Mouse (Mus musculus): ENCODE measurements around the gene 4930558C23Rik. TPM values are rescaled to one million over a fixed set of nuclear protein-coding genes. Genes with fewer than 3 reads are reported as not detected.

The 4930558C23Rik gene
- polyA plus RNA-seq, 1 experiment = not detected

GRCm38 (mm10) chr3:95417866-95418265, 15.2 kb upstream of the 4930558C23Rik start:
- H3K27me3 ChIP-seq (ENCODE audit: control insufficient read depth, insufficient read depth, insufficient read length) = no peaks in the 10 kb centered on the region
- no peak overlapping the region for H3ac ChIP-seq (ENCODE audit: control insufficient read depth, insufficient read length)
- H3K4me2 ChIP-seq (ENCODE audit: low read depth) = no peak overlapping the region
- no peak overlapping the region for H3K4me3 ChIP-seq
- no peaks in the 10 kb centered on the region for H3K79me2 ChIP-seq (ENCODE audit: control insufficient read depth, insufficient read depth)
- no peak for TF ChIP-seq REST (IDR thresholded peaks at IDR 0.05; ENCODE audit: insufficient read depth, insufficient read length)
- TF ChIP-seq CEBPB (IDR thresholded peaks at IDR 0.05; ENCODE audit: insufficient read depth, poor library complexity, severe bottlenecking) = no peak
- TF ChIP-seq TCF12 (IDR thresholded peaks at IDR 0.05; ENCODE audit: insufficient read depth, poor library complexity, severe bottlenecking) = no peak
- no peaks in the 10 kb centered on the region for H3K36me3 ChIP-seq (ENCODE audit: control insufficient read depth, insufficient read depth)

GRCm38 (mm10) chr3:95412268-95412667, 9.6 kb upstream of the 4930558C23Rik start:
- no peaks in the 10 kb centered on the region for H3K79me2 ChIP-seq (ENCODE audit: control insufficient read depth, insufficient read depth)
- no peaks in the 10 kb centered on the region for H3K27me3 ChIP-seq (ENCODE audit: control insufficient read depth, insufficient read depth, insufficient read length)
- no peak for TF ChIP-seq MAX (IDR thresholded peaks at IDR 0.05; ENCODE audit: low read depth)
- no peak for TF ChIP-seq USF1 (IDR thresholded peaks at IDR 0.05; ENCODE audit: low read depth)
- TF ChIP-seq TCF3 (IDR thresholded peaks at IDR 0.05; ENCODE audit: insufficient read length, low read depth) = no peak
- no peak for TF ChIP-seq MYOD1 (IDR thresholded peaks at IDR 0.05; ENCODE audit: control insufficient read depth in 1 of 3, insufficient read length in 2 of 3, low read depth in 2 of 3)
- no peak for TF ChIP-seq MYOG (IDR thresholded peaks at IDR 0.05; ENCODE audit: control insufficient read depth in 1 of 3, insufficient read depth in 1 of 3, insufficient read length in 2 of 3, low read depth in 2 of 3)
- TF ChIP-seq TCF12 (IDR thresholded peaks at IDR 0.05; ENCODE audit: insufficient read depth, poor library complexity, severe bottlenecking) = no peak
- TF ChIP-seq POLR2A (IDR thresholded peaks at IDR 0.05; ENCODE audit: insufficient read length, low read depth) = no peak
- TF ChIP-seq CEBPB (IDR thresholded peaks at IDR 0.05; ENCODE audit: insufficient read depth, poor library complexity, severe bottlenecking) = no peak
- TF ChIP-seq E2F4 (IDR thresholded peaks at IDR 0.05; ENCODE audit: insufficient read depth) = no peak
- no peak for TF ChIP-seq POLR2AphosphoS2 (IDR thresholded peaks at IDR 0.05; ENCODE audit: insufficient read length, low read depth)
- TF ChIP-seq SRF (IDR thresholded peaks at IDR 0.05; ENCODE audit: control insufficient read depth, insufficient read length, low read depth) = no peak
- no peak overlapping the region for H3ac ChIP-seq (ENCODE audit: control insufficient read depth, insufficient read length)
- no peaks in the 10 kb centered on the region for H3K36me3 ChIP-seq (ENCODE audit: control insufficient read depth, insufficient read depth)
- no peak overlapping the region for H3K4me3 ChIP-seq
- no peak overlapping the region for H3K4me2 ChIP-seq (ENCODE audit: low read depth)

GRCm38 (mm10) chr3:95408852-95409251, 6.2 kb upstream of the 4930558C23Rik start:
- Histone ChIP-seq H3K4me2 (ENCODE audit: low read depth) (no peak overlapping the region), H3K4me3 (no peak overlapping the region), H3K27me3 (ENCODE audit: control insufficient read depth, insufficient read depth, insufficient read length) (no peaks in the 10 kb centered on the region), H3ac (ENCODE audit: control insufficient read depth, insufficient read length) (no peak overlapping the region), H3K36me3 (ENCODE audit: control insufficient read depth, insufficient read depth) (no peaks in the 10 kb centered on the region), H3K79me2 (ENCODE audit: control insufficient read depth, insufficient read depth) (no peaks in the 10 kb centered on the region)
- TF ChIP-seq REST (IDR thresholded peaks at IDR 0.05; ENCODE audit: insufficient read depth, insufficient read length) (no peak), POLR2AphosphoS2 (IDR thresholded peaks at IDR 0.05; ENCODE audit: insufficient read length, low read depth) (no peak), E2F4 (IDR thresholded peaks at IDR 0.05; ENCODE audit: insufficient read depth) (no peak), TCF3 (IDR thresholded peaks at IDR 0.05; ENCODE audit: insufficient read length, low read depth) (no peak), CEBPB (IDR thresholded peaks at IDR 0.05; ENCODE audit: insufficient read depth, poor library complexity, severe bottlenecking) (no peak), SRF (IDR thresholded peaks at IDR 0.05; ENCODE audit: control insufficient read depth, insufficient read length, low read depth) (no peak), MYOG (IDR thresholded peaks at IDR 0.05; ENCODE audit: control insufficient read depth in 1 of 3, insufficient read depth in 1 of 3, insufficient read length in 2 of 3, low read depth in 2 of 3) (no peak), TCF12 (IDR thresholded peaks at IDR 0.05; ENCODE audit: insufficient read depth, poor library complexity, severe bottlenecking) (no peak), MAX (IDR thresholded peaks at IDR 0.05; ENCODE audit: low read depth) (no peak), POLR2A (IDR thresholded peaks at IDR 0.05; ENCODE audit: insufficient read length, low read depth) (no peak), USF1 (IDR thresholded peaks at IDR 0.05; ENCODE audit: low read depth) (no peak), MYOD1 (IDR thresholded peaks at IDR 0.05; ENCODE audit: control insufficient read depth in 1 of 3, insufficient read length in 2 of 3, low read depth in 2 of 3) (no peak)

GRCm38 (mm10) chr3:95407728-95408127, 5.1 kb upstream of the 4930558C23Rik start:
- Histone ChIP-seq H3K4me3 (no peak overlapping the region), H3K4me2 (ENCODE audit: low read depth) (no peak overlapping the region), H3K27me3 (ENCODE audit: control insufficient read depth, insufficient read depth, insufficient read length) (no peaks in the 10 kb centered on the region), H3ac (ENCODE audit: control insufficient read depth, insufficient read length) (no peak overlapping the region), H3K79me2 (ENCODE audit: control insufficient read depth, insufficient read depth) (no peaks in the 10 kb centered on the region), H3K36me3 (ENCODE audit: control insufficient read depth, insufficient read depth) (no peaks in the 10 kb centered on the region)
- TF ChIP-seq MYOG (IDR thresholded peaks at IDR 0.05; ENCODE audit: control insufficient read depth in 1 of 3, insufficient read depth in 1 of 3, insufficient read length in 2 of 3, low read depth in 2 of 3) = no peak
- no peak for TF ChIP-seq MAX (IDR thresholded peaks at IDR 0.05; ENCODE audit: low read depth)
- no peak for TF ChIP-seq USF1 (IDR thresholded peaks at IDR 0.05; ENCODE audit: low read depth)
- no peak for TF ChIP-seq REST (IDR thresholded peaks at IDR 0.05; ENCODE audit: insufficient read depth, insufficient read length)
- no peak for TF ChIP-seq TCF12 (IDR thresholded peaks at IDR 0.05; ENCODE audit: insufficient read depth, poor library complexity, severe bottlenecking)
- TF ChIP-seq CEBPB (IDR thresholded peaks at IDR 0.05; ENCODE audit: insufficient read depth, poor library complexity, severe bottlenecking) = peak; percentile 94

- no peaks in the 10 kb centered on the region for H3K79me2 ChIP-seq (ENCODE audit: control insufficient read depth, insufficient read depth)
- no peak for TF ChIP-seq TCF12 (IDR thresholded peaks at IDR 0.05; ENCODE audit: insufficient read depth, poor library complexity, severe bottlenecking)
- no peak for TF ChIP-seq TCF3 (IDR thresholded peaks at IDR 0.05; ENCODE audit: insufficient read length, low read depth)
- TF ChIP-seq CEBPB (IDR thresholded peaks at IDR 0.05; ENCODE audit: insufficient read depth, poor library complexity, severe bottlenecking) = no peak
- TF ChIP-seq E2F4 (IDR thresholded peaks at IDR 0.05; ENCODE audit: insufficient read depth) = no peak
- TF ChIP-seq POLR2A (IDR thresholded peaks at IDR 0.05; ENCODE audit: insufficient read length, low read depth) = no peak
- no peak for TF ChIP-seq USF1 (IDR thresholded peaks at IDR 0.05; ENCODE audit: low read depth)
- TF ChIP-seq MAX (IDR thresholded peaks at IDR 0.05; ENCODE audit: low read depth) = no peak
- TF ChIP-seq MYOG (IDR thresholded peaks at IDR 0.05; ENCODE audit: control insufficient read depth in 1 of 3, insufficient read depth in 1 of 3, insufficient read length in 2 of 3, low read depth in 2 of 3) = no peak
- no peak for TF ChIP-seq SRF (IDR thresholded peaks at IDR 0.05; ENCODE audit: control insufficient read depth, insufficient read length, low read depth)
- TF ChIP-seq REST (IDR thresholded peaks at IDR 0.05; ENCODE audit: insufficient read depth, insufficient read length) = no peak
- TF ChIP-seq POLR2AphosphoS2 (IDR thresholded peaks at IDR 0.05; ENCODE audit: insufficient read length, low read depth) = no peak
- no peak for TF ChIP-seq MYOD1 (IDR thresholded peaks at IDR 0.05; ENCODE audit: control insufficient read depth in 1 of 3, insufficient read length in 2 of 3, low read depth in 2 of 3)
- no peaks in the 10 kb centered on the region for H3K27me3 ChIP-seq (ENCODE audit: control insufficient read depth, insufficient read depth, insufficient read length)
- H3K36me3 ChIP-seq (ENCODE audit: control insufficient read depth, insufficient read depth) = no peaks in the 10 kb centered on the region
- no peak overlapping the region for H3ac ChIP-seq (ENCODE audit: control insufficient read depth, insufficient read length)
- H3K4me2 ChIP-seq (ENCODE audit: low read depth) = no peak overlapping the region
- H3K4me3 ChIP-seq = no peak overlapping the region
These were observed 8.3 kb downstream of the 4930558C23Rik start for GRCm38 (mm10) chr3:95394385-95394784.

Measured in myocyte (in vitro differentiated cells).